ENCODE assay signal across 10 mouse cellular contexts in the genomic region with DNA sequence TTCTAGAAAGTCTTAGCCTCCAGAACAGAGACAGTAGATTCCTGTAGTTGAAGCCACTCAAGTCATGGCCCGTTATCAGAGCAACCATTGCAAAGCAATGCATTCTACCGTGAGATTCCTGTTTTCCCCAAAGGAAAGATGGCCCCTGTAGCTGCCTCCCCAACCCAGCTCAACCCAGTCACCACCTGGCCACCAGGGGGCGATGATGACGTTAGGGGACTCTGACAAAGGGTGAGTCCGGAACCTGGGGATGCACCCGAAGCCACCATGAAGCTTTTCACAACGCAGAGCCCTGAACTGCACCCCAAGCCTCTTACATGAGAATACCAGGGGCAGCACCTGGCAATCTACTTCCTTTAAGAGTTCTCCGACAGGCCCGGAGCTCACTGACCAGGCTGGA.
DNase-seq lines count a peak whose midpoint lies in the region; ATAC-seq and TF ChIP-seq lines count a peak whose summit lies in the region.
"Had no signal": no experiment of that assay in that cellular context is flagged by ENCODE, and none has a peak within 500 bp of the region (broad histone marks: within the 10 kb centered on the region; RNA-seq: fewer than 3 reads in every experiment).

No protein-coding gene starts in this region.

- 50% methylated on average over 9 of the region's 9 CpGs for WGBS in liver, embryonic 16.5 days (ENCODE audit: insufficient replicate concordance)
- WGBS in stomach, postnatal 0 days = 61% methylated on average over 9 of the region's 9 CpGs
- WGBS in heart, embryonic 12.5 days = 59% methylated on average over 9 of the region's 9 CpGs

- peaks cover 9% of the 10 kb centered on the region for H3K4me1 ChIP-seq in liver, embryonic 16.5 days (ENCODE audit: control insufficient read depth, low read depth, low read length)
- no peaks in the 10 kb centered on the region for H3K4me1 ChIP-seq in stomach, postnatal 0 days (replicated peaks; ENCODE audit: control insufficient read depth, insufficient read depth)
- 0 out of 2 replicates have a peak, but pooled peaks cover 6% of the 10 kb centered on the region for H3K4me1 ChIP-seq in heart, embryonic 12.5 days (replicated peaks)

- peak; percentile 27 for DNase-seq in layer of hippocampus, adult 11-12 months (ENCODE audit: low spot score)
- DNase-seq in layer of hippocampus, adult 18-20 months (ENCODE audit: low spot score in 2 of 2) = no peak
- peak; percentile 12 for DNase-seq in Muller cell, postnatal 12 days (ENCODE audit: inconsistent ontology term)
- peak; percentile 34 for DNase-seq in c-Kit-positive CD71-positive TER-119-negative erythroid progenitor cells, embryonic 14.5 days (ENCODE audit: low read depth)
- peak; percentile 69 for DNase-seq in stomach, postnatal 0 days (ENCODE audit: low spot score)
- no peak for DNase-seq in frontal cortex, postnatal 36 days (ENCODE audit: low spot score in 2 of 2)

- no peaks in the 10 kb centered on the region for H3K27me3 ChIP-seq in liver, embryonic 16.5 days (ENCODE audit: control insufficient read depth, insufficient read depth, low read depth, low read length)
- no peaks in the 10 kb centered on the region for H3K27me3 ChIP-seq in stomach, postnatal 0 days (ENCODE audit: control insufficient read depth, insufficient read depth, low read length)
- no peaks in the 10 kb centered on the region for H3K27me3 ChIP-seq in heart, embryonic 12.5 days (replicated peaks)

- no peak for TF ChIP-seq EP300 in stomach, postnatal 0 days (optimal IDR thresholded peaks at IDR 0.05)

- no peak overlapping the region for H3K4me3 ChIP-seq in liver, embryonic 16.5 days (ENCODE audit: low read depth, low read length)
- no peak overlapping the region for H3K4me3 ChIP-seq in stomach, postnatal 0 days (ENCODE audit: low read depth, low read length)
- H3K4me3 ChIP-seq in heart, embryonic 12.5 days = no peak overlapping the region
- H3K4me3 ChIP-seq: erythroblast, embryonic 14.5 days had no signal

- TF ChIP-seq CTCF in stomach, postnatal 0 days (IDR thresholded peaks at IDR 0.05; ENCODE audit: low read depth) = peak; percentile 75

- no peaks in the 10 kb centered on the region for H3K36me3 ChIP-seq in liver, embryonic 16.5 days (ENCODE audit: control insufficient read depth, insufficient read depth)
- H3K36me3 ChIP-seq in stomach, postnatal 0 days (ENCODE audit: control insufficient read depth, insufficient read depth, low read length) = no peaks in the 10 kb centered on the region
- H3K36me3 ChIP-seq in heart, embryonic 12.5 days = no peaks in the 10 kb centered on the region

- ATAC-seq in liver, embryonic 16.5 days (ENCODE audit: low read depth) = peak; percentile 51
- ATAC-seq in stomach, postnatal 0 days (ENCODE audit: low FRiP score, low TSS enrichment) = no peak
- ATAC-seq in heart, embryonic 12.5 days (ENCODE audit: insufficient number of reproducible peaks, low FRiP score) = no peak

- no peak overlapping the region for H3K27ac ChIP-seq in liver, embryonic 16.5 days (ENCODE audit: low read length)
- no peak overlapping the region for H3K27ac ChIP-seq in stomach, postnatal 0 days (replicated peaks)
- H3K27ac ChIP-seq in heart, embryonic 12.5 days (ENCODE audit: poor library complexity, severe bottlenecking) = no peak overlapping the region
- H3K27ac ChIP-seq: macrophage had no signal

- no peak overlapping the region for H3K9ac ChIP-seq in liver, embryonic 16.5 days (ENCODE audit: low read depth, low read length)
- H3K9ac ChIP-seq in stomach, postnatal 0 days (ENCODE audit: low read length) = no peak overlapping the region
- no peak overlapping the region for H3K9ac ChIP-seq in heart, embryonic 12.5 days

- no peak overlapping the region for H3K4me2 ChIP-seq in liver, embryonic 16.5 days (ENCODE audit: low read depth, low read length)
- no peak overlapping the region for H3K4me2 ChIP-seq in stomach, postnatal 0 days (replicated peaks; ENCODE audit: low read depth)
- no peak overlapping the region for H3K4me2 ChIP-seq in heart, embryonic 12.5 days

- H3K9me3 ChIP-seq in liver, embryonic 16.5 days (replicated peaks; ENCODE audit: control insufficient read depth, low read length) = no peaks in the 10 kb centered on the region
- no peaks in the 10 kb centered on the region for H3K9me3 ChIP-seq in stomach, postnatal 0 days (ENCODE audit: control insufficient read depth, low read length)
- no peaks in the 10 kb centered on the region for H3K9me3 ChIP-seq in heart, embryonic 12.5 days (replicated peaks)

Comparison
In these comparisons a context has a peak if more than half of its experiments do, and no peak if none do; other contexts are left out.
1. DNase-seq: peak in layer of hippocampus, adult 11-12 months (single experiment), Muller cell, postnatal 12 days (single experiment), c-Kit-positive CD71-positive TER-119-negative erythroid progenitor cells, embryonic 14.5 days (single experiment) and stomach, postnatal 0 days (single experiment); none in layer of hippocampus, adult 18-20 months (0 of 2) and frontal cortex, postnatal 36 days (0 of 2).